Mouse (Mus musculus) bone marrow, adult 2 months (tissue): ENCODE results near the gene Acss3.

Source experiments
- CTCF ChIP-seq: fragments of 200-500 bp; IDR thresholded peaks from 2 replicates; pipeline ENCODE4 v1.5.1; 2011; ENCODE audit warnings: low read length, control low read depth; ENCODE audit not compliant: control insufficient read depth, insufficient read depth
- POLR2A ChIP-seq: fragments of 200-500 bp; IDR thresholded peaks from 2 replicates; pipeline ENCODE4 v1.6.1; 2011; ENCODE audit warnings: low read depth, mild to moderate bottlenecking, control low read depth, low read length, borderline replicate concordance; ENCODE audit not compliant: control insufficient read depth

GRCm38 (mm10) chr10:106932571-106933073 lies 190.8 kb downstream of the Acss3 start:
- no peak for TF ChIP-seq CTCF
- TF ChIP-seq POLR2A, result no peak
